Mouse (Mus musculus): ENCODE measurements around the gene Rgs5. TPM values are rescaled to one million over a fixed set of nuclear protein-coding genes. Genes with fewer than 3 reads are reported as not detected.

Rgs5 gene
- polyA plus RNA-seq, 1 experiment from 2014 or later, result 0.35 TPM

GRCm38 (mm10) chr1:169741147-169741546 is 85.8 kb downstream of the Rgs5 start:
- Histone ChIP-seq H3K9me3 (no peaks in the 10 kb centered on the region), H3K4me3 (no peak overlapping the region), H3K27ac (no peak overlapping the region), H3K36me3 (replicated peaks) (no peaks in the 10 kb centered on the region), H3K4me1 (no peaks in the 10 kb centered on the region), H3K27me3 (ENCODE audit: poor library complexity, severe bottlenecking) (peaks cover 5% of the 10 kb centered on the region; the same call in 1 of the 2 replicates)
- WGBS, result 89% methylated on average over 5 of the region's 5 CpGs
- no peak for DNase-seq (ENCODE audit: extremely low spot score, low spot score)

Other genes with a start within 250 kb of the Rgs5 start
- 95.4 and 96.4 TPM in 2 replicates for gene Nuf2, start 124.0 kb upstream of the Rgs5 start, polyA plus RNA-seq (2016; fragmentation: Nextera tagmentation; extraction: Ambion mirVana)
- 1.7 and 2.8 TPM in 2 replicates for gene Rgs4, start 92.1 kb downstream of the Rgs5 start, polyA plus RNA-seq (2016; fragmentation: Nextera tagmentation; extraction: Ambion mirVana)

All from forebrain, embryonic 10.5 days (tissue).